Mouse (Mus musculus) liver, embryonic 13.5 days (tissue): ENCODE data around the gene Gpatch2. TPM values are rescaled to one million over a fixed set of nuclear protein-coding genes. Genes with fewer than 3 reads are reported as not detected.

ENCODE experiments used
- ATAC-seq: fragments of 200-750 bp; cut with Nextera tagmentation; 2 replicates; pipeline ENCODE4 v1.8.0; 2017; ENCODE audit warnings: low read depth, mild to moderate bottlenecking, moderate number of reproducible peaks, moderate library complexity
- DNase-seq: peaks from one replicate; pipeline ENCODE4 v3.0.0; 2022
- H3K27ac ChIP-seq: fragments of 300-500 bp; sonication (generic); 2 replicates; pipeline ENCODE4 v1.5.1; 2015; ENCODE audit warnings: moderate library complexity, mild to moderate bottlenecking, inconsistent platforms
- H3K27me3 ChIP-seq: fragments of 300-500 bp; sonication (generic); 2 replicates; pipeline ENCODE4 v1.6.1; 2015; ENCODE audit warnings: mild to moderate bottlenecking, inconsistent platforms
- H3K36me3 ChIP-seq: fragments of 300-500 bp; sonication (generic); 2 replicates; pipeline ENCODE4 v1.6.1; 2015; ENCODE audit warnings: mild to moderate bottlenecking, inconsistent platforms
- H3K4me1 ChIP-seq: fragments of 300-500 bp; sonication (generic); replicated peaks from 2 replicates; pipeline ENCODE4 v1.6.1; 2015; ENCODE audit warnings: inconsistent platforms
- H3K4me2 ChIP-seq: fragments of 300-500 bp; sonication (generic); 2 replicates; pipeline ENCODE4 v1.6.1; 2015; ENCODE audit warnings: inconsistent platforms, mild to moderate bottlenecking, moderate library complexity
- H3K4me3 ChIP-seq: fragments of 300-500 bp; sonication (generic); replicated peaks from 2 replicates; pipeline ENCODE4 v1.5.1; 2015; ENCODE audit warnings: mild to moderate bottlenecking, inconsistent platforms
- H3K9ac ChIP-seq: fragments of 300-500 bp; sonication (generic); 2 replicates; pipeline ENCODE4 v1.6.1; 2015; ENCODE audit warnings: mild to moderate bottlenecking, inconsistent platforms
- H3K9me3 ChIP-seq: fragments of 300-500 bp; sonication (generic); replicated peaks from 2 replicates; pipeline ENCODE4 v1.6.1; 2016; ENCODE audit warnings: inconsistent platforms
- WGBS: fragments of 180-500 bp; shearing (Covaris S2); methylation state at CpG from one replicate; pipeline ENCODE4 v1.1.7; 2015; ENCODE audit not compliant: insufficient replicate concordance; 5-methylcytosine and 5-hydroxymethylcytosine counted together
- polyA plus RNA-seq: library from polyadenylated mRNA; unstranded; fragments of >200 nt; fragmentation: Nextera tagmentation; extraction: Ambion mirVana; gene quantifications from 2 replicates; pipeline ENCODE4 v1.2.1, GENCODE M21; 2015

Gene Gpatch2
- polyA plus RNA-seq, 1 experiment from 2014 or later: 5.4 TPM

- no peak for DNase-seq
- H3K4me3 ChIP-seq: no peak overlapping the region
- no peaks in the 10 kb centered on the region for H3K36me3 ChIP-seq
- no peak overlapping the region for H3K4me2 ChIP-seq
- WGBS: 87% methylated on average over 4 of the region's 4 CpGs
- H3K9me3 ChIP-seq: no peaks in the 10 kb centered on the region
- no peak overlapping the region for H3K27ac ChIP-seq
- no peaks in the 10 kb centered on the region for H3K4me1 ChIP-seq
- no peak overlapping the region for H3K9ac ChIP-seq
- no peak for ATAC-seq
- no peaks in the 10 kb centered on the region for H3K27me3 ChIP-seq
Measured at GRCm38 (mm10) chr1:187258756-187259155, 43.4 kb downstream of the Gpatch2 start.

- ATAC-seq (no peak), DNase-seq (no peak)
- Histone ChIP-seq H3K4me1 (no peaks in the 10 kb centered on the region), H3K4me3 (no peak overlapping the region), H3K9me3 (no peaks in the 10 kb centered on the region), H3K36me3 (no peaks in the 10 kb centered on the region), H3K27me3 (no peaks in the 10 kb centered on the region), H3K27ac (no peak overlapping the region), H3K4me2 (no peak overlapping the region), H3K9ac (no peak overlapping the region)
- WGBS: 65% methylated on average over 4 of the region's 4 CpGs
Measured at GRCm38 (mm10) chr1:187267601-187268000, 52.3 kb downstream of the Gpatch2 start.

- no peak overlapping the region for H3K4me3 ChIP-seq
- H3K27me3 ChIP-seq: no peaks in the 10 kb centered on the region
- H3K27ac ChIP-seq: no peak overlapping the region
- H3K36me3 ChIP-seq: no peaks in the 10 kb centered on the region
- H3K4me1 ChIP-seq: no peaks in the 10 kb centered on the region
- H3K9ac ChIP-seq: no peak overlapping the region
- H3K9me3 ChIP-seq: no peaks in the 10 kb centered on the region
- ATAC-seq (no peak), DNase-seq (no peak)
- WGBS: 70% methylated on average over 10 of the region's 10 CpGs
- H3K4me2 ChIP-seq: no peak overlapping the region
Measured at GRCm38 (mm10) chr1:187270318-187271247, 55.3 kb downstream of the Gpatch2 start.

DNA sequence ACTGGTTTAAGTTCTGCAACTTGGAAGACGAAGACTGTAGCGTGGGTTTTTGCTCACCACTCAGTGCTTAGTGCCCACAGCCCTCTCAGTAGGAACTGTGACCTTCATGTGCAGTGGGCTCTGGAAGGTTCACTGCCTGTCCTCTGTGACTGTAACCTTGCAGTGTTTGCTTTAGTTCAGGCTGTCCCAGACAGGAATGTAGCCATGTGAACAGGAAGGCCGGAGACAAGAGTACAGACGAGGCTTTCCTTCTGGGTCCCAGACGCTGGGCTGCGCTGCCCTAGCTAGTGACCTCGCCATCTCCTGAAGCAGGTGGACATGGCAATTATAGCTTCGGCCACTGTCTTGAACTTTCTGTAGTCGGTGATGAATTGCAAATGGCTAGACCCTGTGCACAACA, 62.0 kb downstream of the Gpatch2 start:
- ATAC-seq: no peak

DNA sequence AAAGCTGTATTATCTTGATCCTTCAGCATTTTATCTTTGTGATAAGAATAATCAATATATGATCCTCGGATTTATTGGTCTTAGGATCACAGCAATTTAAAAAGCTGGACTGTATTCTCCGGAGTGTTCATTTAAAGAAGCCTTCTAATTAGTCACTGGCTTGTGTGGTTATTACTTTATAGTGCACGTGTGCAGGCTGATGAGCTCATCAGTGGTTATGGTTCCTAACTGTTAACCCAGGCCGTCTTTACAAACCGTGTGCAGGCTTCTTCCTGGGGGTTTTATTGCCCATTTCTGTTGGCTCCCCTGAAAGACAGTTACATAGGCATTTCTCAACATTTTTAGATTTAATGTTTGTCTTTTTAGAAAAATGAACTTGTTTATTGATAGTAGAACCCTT, 63.2 kb downstream of the Gpatch2 start:
- ATAC-seq: no peak
- Histone ChIP-seq H3K4me1 (no peaks in the 10 kb centered on the region), H3K27ac (no peak overlapping the region), H3K4me2 (no peak overlapping the region), H3K9ac (no peak overlapping the region), H3K4me3 (no peak overlapping the region), H3K27me3 (no peaks in the 10 kb centered on the region), H3K36me3 (no peaks in the 10 kb centered on the region), H3K9me3 (no peaks in the 10 kb centered on the region)
- DNase-seq: no peak
- 56% methylated on average over 5 of the region's 5 CpGs for WGBS

More for the DNA sequence above, 62.0 kb downstream of the Gpatch2 start:
- no peak overlapping the region for H3K4me2 ChIP-seq
- H3K9ac ChIP-seq: no peak overlapping the region
- no peaks in the 10 kb centered on the region for H3K36me3 ChIP-seq
- H3K4me1 ChIP-seq: no peaks in the 10 kb centered on the region
- H3K27me3 ChIP-seq: no peaks in the 10 kb centered on the region
- no peak for DNase-seq
- no peaks in the 10 kb centered on the region for H3K9me3 ChIP-seq
- H3K27ac ChIP-seq: no peak overlapping the region
- 73% methylated on average over 9 of the region's 9 CpGs for WGBS
- no peak overlapping the region for H3K4me3 ChIP-seq

GRCm38 (mm10) chr1:187279776-187280175, 64.5 kb downstream of the Gpatch2 start:
- no peak overlapping the region for H3K27ac ChIP-seq
- H3K4me2 ChIP-seq: no peak overlapping the region
- H3K9me3 ChIP-seq: no peaks in the 10 kb centered on the region
- no peaks in the 10 kb centered on the region for H3K36me3 ChIP-seq
- no peaks in the 10 kb centered on the region for H3K27me3 ChIP-seq
- no peak for ATAC-seq
- DNase-seq: no peak
- no peak overlapping the region for H3K9ac ChIP-seq
- H3K4me1 ChIP-seq: no peaks in the 10 kb centered on the region
- no peak overlapping the region for H3K4me3 ChIP-seq
- WGBS: 64% methylated on average over 4 of the region's 4 CpGs

GRCm38 (mm10) chr1:187282321-187282720, 67.0 kb downstream of the Gpatch2 start:
- H3K9me3 ChIP-seq: no peaks in the 10 kb centered on the region
- H3K36me3 ChIP-seq: no peaks in the 10 kb centered on the region
- ATAC-seq (no peak), DNase-seq (no peak)
- H3K27ac ChIP-seq: no peak overlapping the region
- H3K9ac ChIP-seq: no peak overlapping the region
- no peaks in the 10 kb centered on the region for H3K27me3 ChIP-seq
- H3K4me1 ChIP-seq: no peaks in the 10 kb centered on the region
- no peak overlapping the region for H3K4me3 ChIP-seq
- no peak overlapping the region for H3K4me2 ChIP-seq
- 70% methylated on average over 3 of the region's 3 CpGs for WGBS

DNA sequence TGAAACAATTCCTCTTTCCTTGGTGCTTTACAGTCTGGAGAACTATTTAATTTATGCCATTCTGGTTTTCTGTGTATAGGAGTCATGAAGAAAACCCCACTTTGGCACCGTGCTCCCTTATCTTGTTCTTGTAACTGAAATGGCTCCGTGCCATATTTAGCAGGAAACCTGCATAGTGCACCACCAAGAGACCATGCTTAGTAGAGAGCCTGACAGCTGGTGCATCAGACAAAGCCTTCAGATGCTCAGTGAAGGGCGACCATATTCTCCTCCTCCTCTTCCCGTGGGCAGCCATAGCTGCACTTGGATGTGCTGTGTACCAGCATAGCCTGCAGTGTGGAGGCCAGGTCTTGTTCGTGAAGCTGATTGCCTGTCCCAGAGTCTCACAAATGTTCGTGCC, 67.5 kb downstream of the Gpatch2 start:
- DNase-seq (no peak), ATAC-seq (no peak)
- no peaks in the 10 kb centered on the region for H3K9me3 ChIP-seq
- H3K4me1 ChIP-seq: no peaks in the 10 kb centered on the region
- H3K27me3 ChIP-seq: no peaks in the 10 kb centered on the region
- no peaks in the 10 kb centered on the region for H3K36me3 ChIP-seq
- H3K4me3 ChIP-seq: no peak overlapping the region
- WGBS: 63% methylated on average over 6 of the region's 6 CpGs
- H3K9ac ChIP-seq: no peak overlapping the region
- H3K4me2 ChIP-seq: no peak overlapping the region
- no peak overlapping the region for H3K27ac ChIP-seq

DNA sequence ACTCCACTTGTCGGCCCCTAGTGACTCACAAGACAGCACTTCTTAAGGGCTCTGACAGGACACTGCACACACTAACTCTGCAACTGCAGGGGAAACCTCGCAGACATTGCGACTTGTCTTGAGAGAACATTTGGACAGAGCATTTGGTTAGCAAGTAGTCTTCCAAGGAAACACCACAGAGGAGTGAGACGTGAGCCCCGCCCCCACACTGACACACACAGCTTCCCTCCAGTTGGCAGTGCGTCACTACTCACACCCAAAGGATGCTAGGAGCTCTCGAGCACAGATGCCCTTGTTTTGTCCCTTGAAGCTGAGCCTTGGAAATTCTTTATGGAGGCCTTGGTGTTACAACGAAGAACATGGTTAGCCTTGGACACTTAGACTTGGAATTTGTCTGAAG, 70.4 kb downstream of the Gpatch2 start:
- H3K9ac ChIP-seq: no peak overlapping the region
- H3K4me2 ChIP-seq: no peak overlapping the region
- ATAC-seq (no peak), DNase-seq (no peak)
- H3K4me3 ChIP-seq: no peak overlapping the region
- H3K27me3 ChIP-seq: no peaks in the 10 kb centered on the region
- no peak overlapping the region for H3K27ac ChIP-seq
- H3K9me3 ChIP-seq: no peaks in the 10 kb centered on the region
- H3K4me1 ChIP-seq: no peaks in the 10 kb centered on the region
- no peaks in the 10 kb centered on the region for H3K36me3 ChIP-seq
- 74% methylated on average over 8 of the region's 8 CpGs for WGBS

- no peaks in the 10 kb centered on the region for H3K36me3 ChIP-seq
- no peaks in the 10 kb centered on the region for H3K9me3 ChIP-seq
- H3K9ac ChIP-seq: no peak overlapping the region
- no peak overlapping the region for H3K27ac ChIP-seq
- DNase-seq (no peak), ATAC-seq (no peak)
- H3K4me1 ChIP-seq: no peaks in the 10 kb centered on the region
- no peak overlapping the region for H3K4me2 ChIP-seq
- no peak overlapping the region for H3K4me3 ChIP-seq
- H3K27me3 ChIP-seq: no peaks in the 10 kb centered on the region
- WGBS: 58% methylated on average over 4 of the region's 4 CpGs
Measured at GRCm38 (mm10) chr1:187286411-187286810, 71.1 kb downstream of the Gpatch2 start.

DNA sequence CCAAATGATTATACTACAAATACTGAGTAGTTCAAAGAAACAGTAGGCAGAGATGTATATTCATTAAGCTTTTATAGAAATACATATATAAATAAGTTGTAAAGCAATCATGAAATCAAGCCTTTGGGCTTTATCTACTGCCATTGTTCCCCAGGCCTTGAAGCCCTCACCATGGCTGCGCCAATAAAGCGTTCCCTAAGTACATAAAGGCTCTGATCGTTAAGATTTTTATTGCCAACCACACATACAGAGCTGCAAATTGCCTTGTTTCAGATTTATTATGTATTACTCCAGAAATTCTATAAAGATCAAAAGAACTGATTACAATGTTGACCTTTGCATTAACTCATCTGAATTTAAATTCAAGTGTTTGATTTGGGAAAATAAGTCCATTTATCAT, 71.6 kb downstream of the Gpatch2 start:
- 76% methylated on average over 3 of the region's 3 CpGs for WGBS
- no peaks in the 10 kb centered on the region for H3K9me3 ChIP-seq
- H3K4me1 ChIP-seq: no peaks in the 10 kb centered on the region
- no peak overlapping the region for H3K4me3 ChIP-seq
- ATAC-seq (no peak), DNase-seq (no peak)
- no peaks in the 10 kb centered on the region for H3K27me3 ChIP-seq
- no peak overlapping the region for H3K27ac ChIP-seq
- H3K4me2 ChIP-seq: no peak overlapping the region
- no peaks in the 10 kb centered on the region for H3K36me3 ChIP-seq
- no peak overlapping the region for H3K9ac ChIP-seq

DNA sequence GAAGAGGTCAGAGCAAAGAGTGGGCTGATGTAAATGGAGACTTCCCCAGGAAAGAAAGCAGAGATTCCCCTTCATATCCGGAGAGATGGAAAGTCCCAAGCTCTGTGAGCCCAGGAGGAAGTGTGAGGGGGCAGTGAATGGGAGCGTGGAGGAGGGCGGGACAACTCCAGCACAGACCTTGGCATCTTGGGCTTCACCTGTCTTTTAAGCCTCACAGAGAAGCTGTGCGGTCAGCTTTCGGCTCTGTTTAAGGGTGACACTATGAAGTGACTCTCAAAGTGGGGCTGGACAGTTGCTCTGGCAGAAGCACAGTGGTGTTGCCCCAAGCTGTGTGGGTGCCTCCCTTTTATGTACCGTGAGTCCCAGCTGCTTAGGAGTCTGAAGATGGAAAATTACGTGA, 74.9 kb downstream of the Gpatch2 start:
- no peaks in the 10 kb centered on the region for H3K9me3 ChIP-seq
- H3K9ac ChIP-seq: no peak overlapping the region
- H3K27ac ChIP-seq: no peak overlapping the region
- no peak overlapping the region for H3K4me3 ChIP-seq
- WGBS: 83% methylated on average over 7 of the region's 7 CpGs
- no peaks in the 10 kb centered on the region for H3K4me1 ChIP-seq
- ATAC-seq (no peak), DNase-seq (no peak)
- no peaks in the 10 kb centered on the region for H3K27me3 ChIP-seq
- no peaks in the 10 kb centered on the region for H3K36me3 ChIP-seq
- H3K4me2 ChIP-seq: no peak overlapping the region
